Mouse (Mus musculus) kidney, postnatal 4 days (tissue): ENCODE data around the gene Myl6b.
"Not testable (repeated sequence)": the region's sequence is repeated elsewhere in the genome, so short reads cannot be mapped to it uniquely, and the experiment has no call there.

ENCODE experiments used
- DNase-seq, 2 experiments: peaks; one replicate each; pipeline ENCODE4 v3.0.0; 2021; ENCODE audit warnings: mixed read lengths in 2 of 2

The Myl6b gene

DNA sequence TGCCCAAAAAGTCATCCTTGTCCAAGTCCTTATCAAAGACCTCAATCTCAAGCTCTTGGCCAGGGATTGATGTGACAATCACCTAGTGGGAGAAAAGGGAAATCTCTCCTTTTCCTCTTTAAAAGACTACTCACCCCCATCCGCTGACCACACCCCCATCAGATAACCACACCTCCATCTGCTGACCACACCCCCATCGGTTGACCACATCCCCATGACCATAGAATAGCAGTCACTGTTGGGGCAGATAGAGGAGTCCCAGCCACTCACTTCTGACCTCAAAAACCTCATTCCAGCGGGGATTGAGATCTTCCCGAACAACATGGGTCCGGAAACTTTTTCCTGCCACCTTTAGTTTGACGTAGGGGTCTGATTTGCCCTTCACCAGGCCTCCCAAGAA, 18.2 kb upstream of the Myl6b start:
- peak in 1 of 2 experiments; percentile 51 for DNase-seq

DNA sequence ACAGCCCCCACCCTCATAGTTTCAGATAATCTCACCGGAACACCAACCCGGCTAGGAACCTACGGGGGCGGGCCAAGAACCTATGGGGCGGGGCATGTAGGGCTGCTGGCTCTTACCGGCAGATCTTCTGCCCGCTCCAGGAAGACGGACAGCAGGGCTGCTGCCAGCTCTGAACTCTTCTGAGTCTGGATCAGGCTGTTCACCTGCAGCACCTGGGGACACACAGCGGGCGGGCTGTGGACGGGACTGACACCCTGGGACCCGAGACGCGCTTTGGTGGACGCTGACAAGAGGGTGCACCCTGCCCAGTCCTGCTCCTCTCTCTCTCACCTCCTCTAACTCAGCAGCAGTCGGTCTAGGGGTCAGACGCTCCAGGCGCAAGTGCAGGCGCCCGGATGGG, 17.5 kb upstream of the Myl6b start:
- DNase-seq, result peak in 1 of 2 experiments; percentile 25

DNA sequence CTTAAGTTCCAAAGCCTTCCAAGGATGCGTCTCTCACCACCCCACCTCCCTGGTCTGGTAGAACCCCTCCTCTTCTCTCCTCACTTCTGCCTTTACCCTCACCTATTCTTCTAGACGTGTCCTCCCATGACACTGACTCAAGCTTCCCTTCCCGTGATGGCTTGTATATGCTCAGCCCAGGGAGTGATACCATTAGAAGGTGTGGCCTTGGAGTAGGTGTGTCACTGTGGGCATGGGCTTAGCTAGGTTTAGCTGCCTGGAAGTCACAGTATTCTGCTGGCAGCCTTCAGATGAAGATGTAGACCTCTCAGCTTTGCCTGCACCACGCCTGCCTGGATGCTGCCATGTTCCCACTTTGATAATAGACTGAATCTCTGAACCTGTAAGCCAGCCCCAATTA, 16.6 kb upstream of the Myl6b start:
- DNase-seq, result no peak

DNA sequence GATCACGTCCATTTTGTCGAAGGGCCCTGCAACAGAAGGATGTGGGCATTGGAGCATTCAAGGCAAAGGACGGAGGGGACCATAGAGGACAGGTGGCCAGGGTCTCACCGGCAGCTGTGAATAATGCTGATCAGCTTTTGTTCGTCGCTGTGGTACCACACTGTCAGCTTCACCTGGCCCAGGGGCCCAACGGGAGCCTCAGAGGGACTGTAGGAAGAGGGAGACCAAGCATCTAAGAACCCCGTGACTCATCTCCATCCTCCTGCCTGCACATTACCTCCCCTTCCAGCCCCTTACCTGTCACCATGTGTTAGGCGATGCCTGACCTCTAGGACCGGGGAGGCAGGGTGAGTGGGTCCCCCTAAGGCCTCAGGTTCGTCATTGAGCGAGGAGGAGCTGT, 13.3 kb upstream of the Myl6b start:
- DNase-seq, result no peak

DNA sequence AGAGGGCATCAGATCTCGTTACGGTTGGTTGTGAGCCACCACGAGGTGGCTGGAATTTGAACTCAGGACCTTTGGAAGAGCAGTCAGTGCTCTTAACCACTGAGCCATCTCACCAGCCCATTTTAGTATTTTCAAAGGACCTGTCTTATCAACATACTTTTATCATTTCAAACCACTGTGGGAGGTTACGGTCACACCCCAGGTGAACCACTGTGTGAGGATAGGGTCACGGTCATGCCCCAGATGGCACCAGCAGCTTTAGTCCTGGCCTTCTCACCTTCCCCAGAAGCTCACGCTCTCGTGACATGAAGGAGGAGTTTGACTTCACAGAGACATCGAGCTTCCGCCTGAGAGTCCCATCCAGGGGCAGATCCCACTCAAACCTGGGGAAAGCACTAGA, 12.7 kb upstream of the Myl6b start:
- DNase-seq, result no peak

DNA sequence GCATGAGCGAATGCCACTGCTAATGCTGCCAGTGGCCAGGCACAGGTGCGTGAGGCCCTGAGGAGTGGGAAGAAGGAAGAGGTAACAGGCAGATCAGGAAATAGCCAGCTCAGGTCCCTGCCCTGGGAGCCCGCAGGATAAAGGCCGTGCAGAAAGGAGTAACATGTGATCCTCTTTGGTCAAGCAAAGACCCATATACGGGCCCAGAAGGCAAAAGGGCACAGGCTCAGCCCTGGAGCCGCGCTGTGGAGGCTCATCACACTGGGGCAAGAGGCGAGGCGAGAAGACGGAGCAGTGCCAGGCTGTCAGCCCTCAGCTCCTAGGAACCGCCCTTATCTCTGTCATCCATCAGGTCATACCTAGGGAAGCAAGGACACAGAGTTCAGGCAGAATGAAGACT, 11.8 kb upstream of the Myl6b start:
- DNase-seq, result no peak

DNA sequence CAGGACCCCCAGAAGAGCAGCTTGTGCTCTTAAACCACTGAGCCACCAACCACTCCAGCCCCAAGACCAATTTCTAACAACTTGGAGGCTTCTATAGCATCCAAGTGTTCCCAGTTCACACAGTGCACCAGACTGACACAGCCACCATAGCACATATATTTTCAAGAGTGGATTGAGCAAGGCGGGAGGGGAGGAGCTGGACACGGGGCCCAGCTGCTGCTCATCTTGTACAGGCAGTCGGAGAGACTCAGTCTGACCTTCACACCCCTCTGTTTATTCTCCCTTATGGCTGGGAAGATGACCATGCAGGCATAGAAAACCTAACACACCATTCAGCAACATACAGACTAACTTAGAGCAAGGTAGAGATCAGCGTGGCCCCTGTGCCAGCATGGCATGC, 11.3 kb upstream of the Myl6b start:
- peak in 1 of 2 experiments; percentile 44 for DNase-seq

DNA sequence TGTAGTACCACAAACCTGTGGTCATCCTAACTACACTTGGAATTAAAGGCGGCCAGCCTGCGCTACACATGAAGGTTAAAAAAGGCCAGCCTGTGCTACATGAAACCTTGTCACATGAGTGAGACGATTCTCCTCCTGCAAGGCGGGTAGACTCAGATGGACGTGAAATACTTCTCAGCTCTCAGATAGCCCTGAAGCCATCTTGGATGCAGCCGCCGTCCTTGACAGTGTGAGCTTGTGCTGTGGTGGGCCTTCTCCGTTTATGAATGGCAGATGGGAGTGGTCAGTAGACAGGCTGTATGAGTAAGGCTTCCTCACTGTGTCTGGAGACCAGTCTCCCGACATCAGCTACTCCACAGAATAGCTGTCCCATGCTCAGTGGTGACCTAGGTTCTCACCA, 10.7 kb upstream of the Myl6b start:
- no peak for DNase-seq

DNA sequence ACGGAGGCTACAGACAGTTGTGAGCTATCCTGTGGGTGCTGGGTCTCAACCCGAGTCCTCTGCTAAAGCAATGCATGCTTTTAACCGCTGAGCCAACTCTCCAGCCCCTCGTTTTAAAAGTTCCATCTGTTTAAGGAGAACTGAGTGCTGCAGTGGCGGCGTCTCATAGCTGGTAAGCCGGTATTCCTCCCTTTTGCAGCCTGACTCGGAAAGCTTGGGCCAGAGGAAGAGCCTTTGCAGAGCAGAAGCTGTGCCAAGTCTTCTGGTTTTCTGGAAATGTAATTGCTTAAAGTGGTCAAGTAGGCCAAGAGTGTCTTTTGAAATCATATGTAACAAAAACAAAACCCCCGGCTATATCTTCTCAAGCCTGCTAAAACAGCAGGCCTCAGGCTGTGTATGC, 9.8 kb upstream of the Myl6b start:
- no peak for DNase-seq

DNA sequence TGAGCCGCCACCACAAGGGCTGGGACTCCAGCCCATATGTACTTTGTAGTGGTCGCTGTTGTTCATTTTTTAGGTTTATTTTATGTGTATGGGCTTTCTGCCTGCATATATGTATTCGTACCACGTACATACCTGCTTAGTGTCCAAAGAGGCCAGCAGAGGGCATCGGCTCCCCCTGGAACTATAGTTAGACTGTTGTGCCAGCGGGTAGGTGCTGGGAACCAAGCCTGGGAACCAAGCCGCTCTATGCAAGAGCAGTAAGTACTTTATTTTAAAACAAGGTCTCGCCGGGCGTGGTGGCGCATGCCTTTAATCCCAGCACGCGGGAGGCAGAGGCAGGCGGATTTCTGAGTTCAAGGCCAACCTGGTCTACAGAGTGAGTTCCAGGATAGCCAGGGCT, 7.5 kb upstream of the Myl6b start:
- DNase-seq, result no peak

DNA sequence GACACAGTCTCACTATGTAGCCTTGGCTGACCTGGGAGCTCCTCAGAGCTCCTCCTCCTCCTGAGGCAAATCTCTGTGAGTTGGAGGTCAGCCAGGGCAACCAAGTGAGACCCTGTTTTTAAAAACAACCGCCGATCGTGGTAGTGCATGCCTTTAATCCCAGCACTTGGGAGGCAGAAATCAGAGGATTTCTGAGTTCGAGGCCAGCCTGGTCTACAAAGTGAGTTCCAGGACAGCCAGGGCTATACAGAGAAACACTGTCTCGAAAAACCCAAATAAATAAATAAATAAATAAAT, 6.8 kb upstream of the Myl6b start:
- DNase-seq, result not testable (repeated sequence)

DNA sequence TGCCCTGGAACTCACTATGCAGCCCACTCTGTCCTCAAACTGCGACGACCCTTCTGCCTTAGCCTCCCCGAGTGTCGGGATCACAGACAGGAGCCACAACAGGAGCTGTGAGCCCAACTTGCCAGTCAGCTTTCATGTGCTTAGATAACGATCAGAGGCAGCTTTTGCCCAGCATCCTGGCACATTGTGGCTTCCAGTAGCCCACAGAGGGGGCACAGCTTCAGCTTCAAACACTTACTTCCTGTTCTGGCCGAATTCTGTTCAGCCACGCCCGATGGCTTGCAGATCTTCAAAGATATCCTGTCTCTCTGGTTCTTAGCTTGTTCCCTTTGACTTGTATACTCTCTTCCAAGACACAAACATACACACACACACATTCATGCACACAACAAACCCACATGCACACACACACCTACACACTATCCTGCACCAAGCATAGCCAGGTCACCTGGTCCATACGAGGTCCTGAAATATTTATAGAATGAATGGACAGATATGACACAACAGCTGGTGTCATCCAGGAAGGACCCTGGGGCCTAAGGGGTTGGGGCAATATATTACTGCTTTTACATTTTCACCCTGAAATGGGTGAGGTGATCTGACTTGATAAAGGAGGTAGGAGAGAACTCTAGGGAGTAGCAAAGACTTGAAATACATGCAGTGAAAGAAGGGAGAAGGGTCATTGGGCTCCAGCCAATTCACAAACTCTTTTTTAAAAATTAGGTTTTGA, 6.3 kb upstream of the Myl6b start:
- no peak for DNase-seq

DNA sequence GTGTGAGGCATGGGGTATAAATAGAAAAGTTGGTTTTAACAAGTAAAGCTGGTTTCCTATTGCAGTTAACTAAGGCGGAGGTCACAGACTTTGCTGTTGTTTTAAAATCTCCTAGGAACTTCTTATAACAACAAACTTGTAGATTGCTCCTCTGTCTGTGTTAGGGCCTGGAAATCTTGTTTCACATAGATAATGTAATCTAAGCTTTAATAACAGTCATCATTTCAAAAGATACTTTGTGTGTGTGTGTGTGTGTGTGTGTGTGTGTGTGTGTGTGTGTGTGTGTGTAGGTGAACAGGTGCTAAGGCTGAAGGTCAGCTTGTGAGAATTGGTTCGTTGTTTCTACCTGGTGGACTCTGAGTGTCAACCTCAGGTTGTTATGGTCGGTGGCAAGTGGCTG, 5.5 kb upstream of the Myl6b start:
- no peak for DNase-seq

DNA sequence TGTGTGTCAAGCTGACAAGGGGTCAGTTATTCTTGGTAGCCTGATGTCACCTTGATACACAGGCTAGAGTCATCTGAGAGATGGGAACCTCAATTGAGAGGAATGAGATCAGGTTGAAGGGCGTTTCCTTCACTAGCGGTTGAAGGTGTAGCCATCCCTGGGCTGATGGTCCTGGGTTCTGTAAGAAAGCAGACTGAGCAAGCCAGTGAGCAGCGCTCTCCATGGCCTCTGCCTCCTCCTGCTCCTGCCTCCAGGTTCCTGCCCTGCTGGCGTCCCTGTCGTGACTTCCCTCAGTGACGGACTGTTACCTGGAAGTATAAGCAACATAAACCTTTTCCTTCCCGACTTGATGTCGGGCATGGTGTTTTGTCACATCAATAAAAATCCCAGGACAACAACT, 5.0 kb upstream of the Myl6b start:
- no peak for DNase-seq

DNA sequence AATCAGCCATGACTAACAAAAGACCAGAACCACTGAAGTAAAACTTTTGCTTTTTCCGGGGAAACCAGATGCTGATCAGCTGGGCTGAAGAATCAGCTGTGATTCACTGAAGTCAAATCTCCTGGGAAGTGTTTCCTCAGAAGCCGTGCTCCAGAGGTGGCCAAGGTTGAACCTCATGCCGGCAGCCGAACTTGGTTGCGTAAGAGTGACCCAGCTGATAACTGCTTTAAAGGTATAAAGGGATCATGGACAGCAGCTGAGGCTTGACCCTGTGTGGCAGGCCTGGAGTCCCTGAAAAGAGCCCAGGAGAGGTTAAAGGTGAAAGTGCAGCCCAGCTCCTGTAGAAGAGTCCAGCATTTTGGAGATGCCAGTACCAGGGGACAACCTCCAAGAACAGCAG, 3.9 kb upstream of the Myl6b start:
- no peak for DNase-seq

DNA sequence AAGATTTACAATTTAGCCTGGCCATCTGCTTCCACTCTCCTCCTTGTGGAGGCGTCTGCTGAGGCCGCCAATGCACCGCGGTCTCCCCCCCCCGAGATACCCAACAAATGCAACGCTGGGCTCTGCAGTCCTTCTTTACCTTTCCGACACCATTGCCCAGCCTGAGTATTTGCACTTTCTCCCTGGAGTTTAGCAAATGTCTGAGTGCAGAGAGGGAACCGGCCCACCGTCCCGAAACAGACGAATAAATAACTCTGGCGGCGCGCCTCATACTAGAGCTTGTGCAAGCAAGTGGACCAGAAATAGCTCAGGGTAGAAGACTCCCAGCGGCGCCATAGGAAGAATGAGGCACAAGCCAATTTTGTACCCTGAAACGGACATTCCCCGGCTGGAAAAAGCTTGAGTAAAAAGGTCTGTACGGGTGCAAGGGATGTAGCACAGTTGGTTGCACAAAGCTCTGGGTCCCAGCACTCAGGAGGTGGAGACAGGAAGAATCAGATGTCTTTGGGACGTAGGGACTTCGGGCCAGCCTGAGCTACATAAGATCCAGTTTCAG, 709 bp upstream of the Myl6b start:
- peak; percentile 70 to 78 for DNase-seq

DNA sequence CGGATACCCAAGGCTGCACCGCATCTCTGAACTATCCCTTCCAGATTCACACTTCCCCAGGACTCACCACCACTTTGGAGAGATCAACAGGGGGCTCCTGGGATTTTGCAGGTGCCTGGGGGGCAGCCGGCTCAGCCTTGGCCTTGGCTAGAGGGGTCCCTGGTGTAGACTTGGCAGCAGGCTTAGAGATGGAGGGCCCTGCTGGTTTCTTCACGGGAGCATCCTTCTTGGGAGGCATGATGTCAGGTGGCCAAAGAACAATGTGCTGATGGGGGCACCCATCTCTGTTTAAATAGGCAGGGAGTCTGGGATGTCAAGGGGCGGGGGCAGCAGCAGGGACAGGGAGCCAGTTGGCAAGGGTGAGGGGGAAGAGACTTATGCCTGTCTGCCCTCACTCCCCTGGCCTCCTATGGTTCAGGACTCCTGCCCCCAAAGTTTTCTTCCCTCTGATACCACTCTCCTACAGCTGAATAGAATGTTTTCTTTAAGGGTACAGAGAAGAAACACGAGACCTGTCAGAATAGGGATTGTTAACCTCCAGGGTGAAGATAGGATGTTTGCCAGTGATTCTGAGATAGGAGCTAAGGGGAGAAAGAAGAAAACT, 1.2 kb downstream of the Myl6b start:
- DNase-seq, result no peak

DNA sequence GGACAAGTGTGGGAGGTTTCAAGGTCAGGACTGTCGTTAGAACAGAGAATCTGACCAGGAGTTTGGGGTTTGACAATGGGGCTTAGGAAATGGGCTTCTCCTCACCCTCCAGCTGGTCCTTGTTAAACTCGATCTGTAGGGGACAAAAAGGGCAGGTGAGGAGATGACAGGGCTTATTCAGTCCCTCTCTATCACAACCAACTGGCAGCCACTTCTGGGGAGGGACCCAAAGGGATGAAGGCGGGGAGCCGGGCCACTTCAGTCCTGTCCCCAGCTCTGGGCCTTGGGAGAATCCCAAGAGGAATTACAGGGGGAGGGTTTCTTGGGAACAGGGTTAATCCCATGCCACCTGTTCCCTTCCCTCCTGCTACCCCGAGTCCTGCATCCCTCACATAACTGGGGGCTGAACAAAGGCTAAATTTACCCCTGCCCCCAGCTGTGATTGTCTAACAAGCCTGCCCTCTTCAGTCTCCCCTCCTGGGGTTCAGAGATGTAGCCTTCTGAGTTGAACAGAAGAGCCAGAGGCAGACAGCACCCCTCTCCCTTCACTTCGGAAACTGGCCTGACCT, 1.9 kb downstream of the Myl6b start:
- DNase-seq, result no peak

DNA sequence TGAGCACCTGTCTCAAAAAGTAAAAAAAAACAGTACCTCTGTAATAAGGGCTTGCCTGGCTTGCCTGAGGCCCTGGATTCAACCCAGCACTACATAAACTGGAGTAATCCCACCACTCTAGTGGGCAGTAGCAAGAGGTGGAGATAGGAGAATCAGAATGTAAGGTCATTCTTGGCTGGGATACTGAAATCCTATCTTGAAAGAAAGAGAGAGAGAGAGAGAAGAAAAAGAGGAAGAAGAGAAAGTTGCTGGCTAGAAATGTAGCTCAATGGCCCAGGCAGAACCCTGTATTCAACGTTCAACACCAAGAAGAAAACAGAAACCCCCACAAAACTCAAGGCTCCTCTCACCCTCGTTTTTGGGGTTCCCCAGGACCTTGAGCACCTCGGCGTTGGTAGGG, 2.6 kb downstream of the Myl6b start:
- DNase-seq, result no peak

DNA sequence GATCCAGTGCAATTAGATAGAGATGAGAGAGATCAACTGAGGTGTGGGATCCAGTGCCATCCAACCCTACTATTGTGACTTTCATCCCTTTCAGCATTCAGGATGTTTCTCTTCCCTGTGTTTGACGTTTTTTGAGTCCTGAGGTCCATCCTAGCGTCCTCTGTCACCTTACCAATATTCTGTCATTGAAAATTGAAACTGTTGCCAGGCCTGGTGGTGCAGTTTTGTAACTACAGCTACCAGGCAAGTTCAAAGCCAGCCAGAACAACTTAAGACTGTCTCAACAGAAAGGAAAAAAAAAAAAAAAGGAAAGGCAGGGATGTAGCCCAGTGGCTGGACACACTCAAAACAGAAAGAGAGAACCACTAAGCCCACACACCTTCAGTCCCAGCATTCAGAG, 3.2 kb downstream of the Myl6b start:
- DNase-seq, result no peak

DNA sequence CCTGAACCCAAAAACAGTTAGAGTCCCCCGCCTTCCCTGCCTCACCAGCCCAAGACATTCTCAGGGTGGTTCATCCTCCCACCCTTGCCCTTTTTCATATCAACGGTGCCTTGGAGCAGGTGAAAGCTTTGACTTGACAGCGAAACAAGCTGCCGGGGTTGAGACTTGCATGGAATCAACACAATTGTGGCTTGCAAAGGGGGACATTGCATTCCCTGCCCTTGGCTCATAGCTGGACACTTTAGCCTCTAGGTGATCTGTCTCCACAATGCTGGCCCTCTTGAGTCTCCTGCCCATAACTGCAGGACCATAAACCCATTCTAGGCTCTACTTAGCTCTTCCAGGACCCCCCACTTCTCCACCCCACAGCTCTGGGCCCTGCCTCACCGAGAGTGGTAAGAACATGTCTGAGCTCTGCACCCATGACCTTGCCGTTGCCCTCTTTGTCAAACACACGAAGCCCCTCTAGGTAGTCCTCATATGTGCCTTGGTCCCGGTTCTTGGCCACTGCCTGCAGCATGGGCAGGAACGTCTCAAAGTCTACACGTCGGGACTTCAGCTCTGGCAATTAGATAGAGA, 3.7 kb downstream of the Myl6b start:
- DNase-seq, result no peak

DNA sequence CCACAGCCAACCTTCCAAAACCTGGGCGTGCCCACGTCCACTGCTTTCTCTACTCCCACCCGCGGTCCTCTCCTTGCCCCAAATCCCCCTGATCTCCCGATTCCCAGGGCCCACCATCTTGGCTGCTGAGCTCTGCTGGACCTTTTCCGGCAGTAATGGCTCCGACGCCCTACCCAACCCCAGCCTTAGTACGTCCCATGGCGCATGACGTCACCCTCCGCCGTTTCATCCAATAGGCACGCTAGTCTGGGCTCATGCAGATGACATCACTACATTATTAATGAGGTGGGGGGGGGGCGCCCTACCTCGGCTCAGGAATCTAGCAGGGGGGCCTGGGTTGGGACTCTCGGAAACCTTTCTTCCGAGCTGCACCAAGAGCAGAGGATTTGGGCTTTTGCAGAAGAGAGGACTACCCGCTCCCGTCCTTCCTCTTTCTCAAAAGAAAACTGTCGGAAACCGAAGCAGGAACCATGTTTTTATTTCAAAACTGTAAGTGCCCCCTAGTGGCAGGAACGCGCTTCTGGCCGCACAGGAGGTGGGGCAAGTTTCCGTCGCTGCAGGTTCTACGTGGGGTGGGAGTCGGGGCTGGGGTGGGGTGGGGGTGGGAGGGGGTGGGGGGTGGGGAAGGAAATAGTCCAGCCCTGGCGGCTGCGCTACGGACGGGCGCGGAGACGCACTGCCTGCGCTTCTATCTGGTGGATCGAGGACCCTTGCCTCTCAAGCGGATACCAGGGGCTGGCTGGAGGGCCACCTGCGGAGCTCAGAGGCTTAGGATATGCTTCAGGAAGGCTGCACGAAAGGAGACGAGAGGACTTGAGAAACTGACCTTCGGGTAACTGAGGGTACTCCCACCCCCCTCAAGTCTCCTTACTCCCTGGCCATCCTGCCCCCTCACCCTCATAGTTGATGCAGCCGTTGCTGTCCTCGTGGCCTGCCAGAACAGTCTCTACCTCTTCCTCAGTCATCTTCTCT, 4.5 kb downstream of the Myl6b start, which contains the start of gene Myl6:
Myl6 (minus strand) TSS at position 451 of the 972 bp plus-strand sequence.
- DNase-seq, result peak; percentile 99 to 100

DNA sequence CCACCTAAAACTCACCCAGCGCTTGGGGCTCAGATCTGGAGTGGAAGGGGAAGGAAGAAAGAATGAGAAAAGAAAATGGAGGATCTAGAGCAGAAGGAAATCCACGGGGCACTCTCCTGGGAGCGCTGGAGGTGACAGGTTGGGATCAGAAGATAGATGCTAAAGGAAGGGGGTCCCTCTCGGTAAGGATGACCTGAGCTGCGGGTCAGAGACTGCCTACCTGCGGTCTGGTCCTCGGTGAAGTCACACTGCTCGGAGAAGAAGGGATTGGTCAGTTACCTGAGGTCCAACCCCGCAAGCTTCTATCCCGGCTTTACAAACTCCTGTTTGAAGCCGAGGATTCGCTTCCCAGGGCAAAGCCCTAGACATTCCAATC, 5.2 kb downstream of the Myl6b start:
- no peak for DNase-seq
